Mouse (Mus musculus) intestine, postnatal 0 days (tissue): ENCODE measurements around the gene Ifit2. TPM values are rescaled to one million over a fixed set of nuclear protein-coding genes. Genes with fewer than 3 reads are reported as not detected.
"Not testable (repeated sequence)": the region's sequence is repeated elsewhere in the genome, so short reads cannot be mapped to it uniquely, and the experiment has no call there.

Experiments
- ATAC-seq: fragments of 200-750 bp; cut with Nextera tagmentation; 2 replicates; pipeline ENCODE4 v1.8.0; 2017; ENCODE audit warnings: mild to moderate bottlenecking, moderate TSS enrichment, moderate library complexity
- H3K27ac ChIP-seq: fragments of 300-500 bp; sonication (generic); 2 replicates; pipeline ENCODE4 v1.5.1; 2014; ENCODE audit warnings: mild to moderate bottlenecking, low read depth, low read length, moderate library complexity
- H3K27me3 ChIP-seq: fragments of 300-500 bp; sonication (generic); replicated peaks from 2 replicates; pipeline ENCODE4 v1.6.1; 2014; ENCODE audit warnings: low read length, mixed read lengths; ENCODE audit not compliant: control insufficient read depth, insufficient read depth
- H3K36me3 ChIP-seq: fragments of 300-500 bp; sonication (generic); 2 replicates; pipeline ENCODE4 v1.6.1; 2014; ENCODE audit warnings: mild to moderate bottlenecking, moderate library complexity; ENCODE audit not compliant: control insufficient read depth, insufficient read depth
- H3K4me1 ChIP-seq: fragments of 300-500 bp; sonication (generic); replicated peaks from 2 replicates; pipeline ENCODE4 v1.6.1; 2014; ENCODE audit warnings: antibody characterized with exemption, low read length, mixed read lengths; ENCODE audit not compliant: control insufficient read depth, insufficient read depth
- H3K4me2 ChIP-seq: fragments of 300-500 bp; sonication (generic); replicated peaks from 2 replicates; pipeline ENCODE4 v1.6.1; 2014; ENCODE audit warnings: low read depth, mild to moderate bottlenecking, moderate library complexity
- H3K4me3 ChIP-seq: fragments of 300-500 bp; sonication (generic); 2 replicates; pipeline ENCODE4 v1.5.1; 2014; ENCODE audit warnings: low read depth, low read length
- H3K9ac ChIP-seq: fragments of 300-500 bp; sonication (generic); 2 replicates; pipeline ENCODE4 v1.6.1; 2014; ENCODE audit warnings: mild to moderate bottlenecking, low read depth, low read length
- H3K9me3 ChIP-seq: fragments of 300-500 bp; sonication (generic); 2 replicates; pipeline ENCODE4 v1.6.1; 2016; ENCODE audit warnings: mixed run types; ENCODE audit not compliant: control insufficient read depth
- CTCF ChIP-seq: sonication (generic); IDR thresholded peaks from 2 replicates; pipeline ENCODE4 v1.5.1; 2016; ENCODE audit warnings: low read depth, mild to moderate bottlenecking, control low read depth, antibody characterized with exemption, moderate library complexity
- WGBS: fragments of 180-500 bp; shearing (Covaris S2); extraction: QIAGEN DNeasy Blood & Tissue Kit; methylation state at CpG from one replicate; pipeline ENCODE4 v1.1.7; 2014; 5-methylcytosine and 5-hydroxymethylcytosine counted together
- polyA plus RNA-seq: library from polyadenylated mRNA; unstranded; fragments of >200 nt; fragmentation: Nextera tagmentation; extraction: Ambion mirVana; gene quantifications from 2 replicates; pipeline ENCODE4 v1.2.1, GENCODE M21; 2015

The Ifit2 gene
- polyA plus RNA-seq, 1 experiment from 2014 or later: 15.1 TPM

DNA sequence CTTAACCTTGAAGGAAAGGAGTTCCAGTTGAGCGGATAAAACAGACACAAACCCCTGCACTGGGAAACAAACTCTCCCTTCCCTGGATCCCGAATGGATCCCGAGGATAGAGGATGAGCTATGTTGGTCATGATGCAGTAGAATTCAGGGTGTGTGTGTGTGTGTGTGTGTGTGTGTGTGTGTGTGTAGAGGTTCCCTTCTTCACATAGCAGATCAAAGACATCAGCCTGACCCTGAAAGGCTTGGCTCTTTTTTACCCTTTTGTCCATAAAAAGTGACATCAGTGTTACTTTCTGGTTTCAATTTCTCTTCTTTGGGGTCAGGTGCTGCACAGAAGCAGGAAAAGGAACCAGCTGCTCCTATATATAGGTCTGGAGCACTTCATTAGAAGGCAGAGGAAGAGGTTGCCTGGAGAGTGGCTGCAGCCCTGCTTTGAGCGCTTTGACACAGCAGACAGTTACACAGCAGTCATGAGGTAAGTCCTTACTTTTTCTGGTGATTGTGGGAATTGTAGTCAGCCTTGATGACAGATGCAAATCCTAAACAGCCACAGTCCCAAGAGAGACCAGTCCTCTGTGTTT is 19.5 kb downstream of the Ifit2 start:
- Histone ChIP-seq H3K4me2 (no peak overlapping the region), H3K9ac (no peak overlapping the region), H3K27me3 (no peaks in the 10 kb centered on the region), H3K4me3 (no peak overlapping the region), H3K4me1 (0 out of 2 replicates have a peak, but pooled peaks cover 3% of the 10 kb centered on the region), H3K9me3 (no peaks in the 10 kb centered on the region), H3K36me3 (no peaks in the 10 kb centered on the region; the same call in 1 of the 2 replicates), H3K27ac (no peak overlapping the region)
- peak; percentile 47; the same call in 1 of the 2 replicates for ATAC-seq
- no peak for TF ChIP-seq CTCF
- WGBS: 73% methylated on average over 4 of the region's 4 CpGs

DNA sequence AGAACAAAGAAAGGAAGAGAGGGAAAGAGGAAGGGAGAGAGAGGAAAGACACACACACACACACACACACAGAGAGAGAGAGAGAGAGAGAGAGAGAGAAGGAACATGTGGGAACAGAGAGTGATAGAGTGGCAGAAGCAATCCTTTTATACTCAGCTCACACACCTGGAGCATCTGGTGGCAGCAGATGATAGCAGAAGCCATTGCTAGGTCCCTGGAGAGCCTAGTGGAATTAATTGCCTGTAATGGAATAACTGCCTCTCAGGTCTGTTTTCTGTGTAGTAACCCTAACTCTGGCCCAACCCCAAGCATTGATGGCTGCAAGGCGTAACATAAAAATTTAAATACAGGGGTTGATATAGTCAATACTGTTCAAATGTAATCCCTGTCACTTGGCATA is 20.6 kb downstream of the Ifit2 start:
- 97% methylated on average over 1 of the region's 1 CpGs for WGBS
- Histone ChIP-seq H3K4me2 (0 out of 2 replicates have a peak overlapping the region, but pooled peaks have one; percentile 6), H3K27ac (no peak overlapping the region), H3K9ac (no peak overlapping the region), H3K4me3 (no peak overlapping the region), H3K27me3 (no peaks in the 10 kb centered on the region), H3K9me3 (no peaks in the 10 kb centered on the region), H3K36me3 (no peaks in the 10 kb centered on the region; the same call in 1 of the 2 replicates), H3K4me1 (0 out of 2 replicates have a peak, but pooled peaks cover 3% of the 10 kb centered on the region)
- TF ChIP-seq CTCF: no peak
- no peak for ATAC-seq

DNA sequence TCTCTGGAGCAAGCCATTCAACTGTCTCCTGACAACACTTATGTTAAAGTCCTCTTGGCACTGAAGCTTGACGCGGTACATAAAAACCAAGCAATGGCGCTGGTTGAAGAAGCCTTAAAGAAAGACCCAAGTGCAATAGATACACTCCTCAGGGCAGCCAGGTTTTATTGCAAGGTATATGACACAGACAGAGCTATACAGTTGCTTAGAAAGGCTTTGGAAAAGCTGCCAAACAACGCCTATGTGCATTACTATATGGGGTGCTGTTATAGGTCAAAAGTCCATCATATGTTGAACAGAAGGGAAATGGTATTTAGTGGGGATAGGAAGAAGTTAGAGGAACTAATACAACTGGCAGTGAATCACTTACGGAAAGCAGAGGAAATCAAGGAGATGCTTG is 23.2 kb downstream of the Ifit2 start:
- no peak for TF ChIP-seq CTCF
- Histone ChIP-seq H3K27me3 (no peaks in the 10 kb centered on the region), H3K4me2 (no peak overlapping the region), H3K9me3 (no peaks in the 10 kb centered on the region), H3K4me3 (no peak overlapping the region), H3K9ac (no peak overlapping the region), H3K4me1 (0 out of 2 replicates have a peak, but pooled peaks cover 3% of the 10 kb centered on the region), H3K27ac (no peak overlapping the region), H3K36me3 (no peaks in the 10 kb centered on the region; the same call in 1 of the 2 replicates)
- ATAC-seq: peak; percentile 61
- WGBS: 70% methylated on average over 5 of the region's 5 CpGs

DNA sequence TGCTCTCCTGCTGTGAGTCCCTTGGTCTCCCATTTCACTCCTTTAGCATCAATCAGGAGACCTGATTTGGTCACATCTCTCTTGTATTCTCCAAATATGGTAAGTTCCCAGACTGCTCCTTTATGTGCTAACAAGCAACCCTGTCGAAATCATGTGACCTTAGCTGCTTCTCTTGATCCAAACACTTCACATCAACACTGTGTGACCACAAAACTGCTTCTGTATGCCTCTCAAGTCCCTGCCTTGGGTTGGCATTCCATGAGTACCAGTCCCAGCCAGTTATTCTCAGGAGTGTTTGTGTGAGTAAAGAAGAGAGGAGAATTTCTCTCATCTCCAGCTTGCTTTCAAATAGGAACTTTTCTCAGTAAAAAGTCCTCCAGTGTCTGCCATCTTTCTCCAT is 26.6 kb downstream of the Ifit2 start:
- ATAC-seq: no peak
- H3K4me3 ChIP-seq: no peak overlapping the region
- H3K27me3 ChIP-seq: no peaks in the 10 kb centered on the region
- no peaks in the 10 kb centered on the region; the same call in 1 of the 2 replicates for H3K36me3 ChIP-seq
- 0 out of 2 replicates have a peak, but pooled peaks cover 3% of the 10 kb centered on the region for H3K4me1 ChIP-seq
- H3K9me3 ChIP-seq: no peaks in the 10 kb centered on the region
- 74% methylated on average over 1 of the region's 1 CpGs for WGBS
- H3K27ac ChIP-seq: no peak overlapping the region
- H3K4me2 ChIP-seq: no peak overlapping the region
- H3K9ac ChIP-seq: no peak overlapping the region
- TF ChIP-seq CTCF: no peak

DNA sequence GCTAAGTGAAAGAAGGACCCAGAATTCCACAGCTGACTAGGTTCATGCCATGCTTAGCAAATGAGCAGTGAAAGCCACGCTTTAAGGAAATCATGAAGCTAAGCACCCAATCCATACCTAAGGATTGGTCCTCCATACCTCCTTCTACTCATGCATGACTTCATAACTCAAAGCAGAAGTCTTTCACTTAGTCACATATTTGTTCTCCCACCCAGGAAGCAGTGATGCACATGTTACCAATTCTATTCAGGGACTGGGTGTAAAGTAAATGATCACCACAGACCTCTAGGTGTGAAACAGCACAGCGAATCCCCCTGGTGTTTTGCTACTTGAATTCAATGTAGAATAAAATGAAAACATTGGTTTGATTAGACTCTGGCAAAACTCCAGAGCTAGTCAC is 32.2 kb downstream of the Ifit2 start:
- H3K4me1 ChIP-seq, H3K27ac ChIP-seq, H3K4me2 ChIP-seq, H3K9me3 ChIP-seq, H3K36me3 ChIP-seq, H3K4me3 ChIP-seq, ATAC-seq, H3K27me3 ChIP-seq, H3K9ac ChIP-seq: not testable (repeated sequence)
- WGBS: 93% methylated on average over 2 of the region's 2 CpGs

DNA sequence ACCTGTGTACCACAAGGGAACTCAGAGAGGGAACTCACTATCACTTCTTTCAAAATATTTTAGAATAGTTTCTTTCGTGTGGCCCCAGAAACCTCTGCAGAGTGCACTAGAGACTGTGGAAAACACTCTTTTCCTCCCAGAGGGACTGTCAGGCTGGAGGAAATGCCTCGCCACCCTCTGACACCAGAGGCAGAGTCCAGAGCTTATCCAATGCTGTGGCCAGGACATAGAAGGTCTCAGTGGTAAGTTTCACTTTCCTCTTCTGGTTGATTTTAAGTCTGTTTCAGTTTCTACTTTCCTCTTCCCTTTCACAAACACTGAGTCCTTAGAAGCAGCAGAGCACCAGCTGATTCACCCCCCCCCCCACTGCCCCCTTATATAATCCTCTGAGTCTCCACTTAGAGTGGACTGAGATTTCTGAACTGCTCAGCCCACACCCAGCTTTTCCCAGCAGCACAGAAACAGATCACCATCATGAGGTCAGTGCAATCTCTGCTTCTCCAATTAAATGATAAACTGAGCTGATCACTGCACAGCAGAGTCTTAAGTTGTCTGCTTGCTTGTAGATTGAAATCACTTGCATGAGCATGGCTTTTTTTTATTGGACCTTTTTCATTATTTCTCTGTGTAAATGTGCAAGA is 32.8 kb downstream of the Ifit2 start, which contains the start of gene Ifit3:
Ifit3 (plus strand) TSS at position 406 of the 641 bp plus-strand sequence.
- not testable (repeated sequence) for H3K9me3 ChIP-seq, H3K4me1 ChIP-seq, H3K36me3 ChIP-seq, H3K4me3 ChIP-seq, H3K27ac ChIP-seq, H3K9ac ChIP-seq, H3K4me2 ChIP-seq, H3K27me3 ChIP-seq
- 20% methylated on average over 2 of the region's 2 CpGs for WGBS
- peak; percentile 91 for ATAC-seq
